Mouse (Mus musculus): Measurements from ENCODE around the gene Usf3. TPM values are rescaled to one million over a fixed set of nuclear protein-coding genes. Genes with fewer than 3 reads are reported as not detected.

The Usf3 gene
- total and polyA plus RNA-seq, 2 experiments: 6.9 to 9.4 TPM

GRCm38 (mm10) chr16:44187172-44187571 is 14.1 kb downstream of the Usf3 start:
- Histone ChIP-seq H3K4me1 (ENCODE audit: control insufficient read depth, insufficient read depth, low read length) (no peaks in the 10 kb centered on the region), H3K36me3 (ENCODE audit: control insufficient read depth, insufficient read depth, low read length) (no peaks in the 10 kb centered on the region), H3K9ac (ENCODE audit: low read depth, low read length) (no peak overlapping the region), H3K4me3 (ENCODE audit: insufficient read depth, low read depth, low read length) (no peak overlapping the region), H3K27ac (replicated peaks; ENCODE audit: insufficient read depth, low read depth, low read length) (no peak overlapping the region), H3K27me3 (ENCODE audit: control insufficient read depth, insufficient read depth, low read length) (no peaks in the 10 kb centered on the region), H3K79me2 (ENCODE audit: control insufficient read depth, insufficient read depth, low read length) (peaks cover 13% of the 10 kb centered on the region; the same call in 1 of the 2 replicates)
- no peak for TF ChIP-seq CTCF (IDR thresholded peaks at IDR 0.05; ENCODE audit: low read depth, low read length)
- TF ChIP-seq POLR2A (IDR thresholded peaks at IDR 0.05; ENCODE audit: extremely low read depth, insufficient read depth, low read length): no peak
- 92% methylated on average over 4 of the region's 4 CpGs for WGBS
- DNase-seq (ENCODE audit: extremely low read depth, low read depth, low spot score): no peak

- H3K4me1 ChIP-seq (ENCODE audit: control insufficient read depth, insufficient read depth, low read length): no peaks in the 10 kb centered on the region; the same call in none of the 2 replicates
- TF ChIP-seq POLR2A (IDR thresholded peaks at IDR 0.05; ENCODE audit: extremely low read depth, insufficient read depth, low read length) (no peak), CTCF (IDR thresholded peaks at IDR 0.05; ENCODE audit: low read depth, low read length) (0 out of 2 replicates have a peak, but pooled peaks have one; percentile 9)
- H3K27me3 ChIP-seq (ENCODE audit: control insufficient read depth, insufficient read depth, low read length): no peaks in the 10 kb centered on the region
- no peak overlapping the region for H3K9ac ChIP-seq (ENCODE audit: low read depth, low read length)
- H3K79me2 ChIP-seq (ENCODE audit: control insufficient read depth, insufficient read depth, low read length): peaks cover 12% of the 10 kb centered on the region; the same call in 1 of the 2 replicates
- no peak overlapping the region for H3K4me3 ChIP-seq (ENCODE audit: insufficient read depth, low read depth, low read length)
- no peaks in the 10 kb centered on the region for H3K36me3 ChIP-seq (ENCODE audit: control insufficient read depth, insufficient read depth, low read length)
- no peak for DNase-seq (ENCODE audit: extremely low read depth, low read depth, low spot score)
- 84% methylated on average over 3 of the region's 3 CpGs for WGBS
- H3K27ac ChIP-seq (replicated peaks; ENCODE audit: insufficient read depth, low read depth, low read length): no peak overlapping the region
Observed at GRCm38 (mm10) chr16:44188766-44189165, 15.7 kb downstream of the Usf3 start.

GRCm38 (mm10) chr16:44190032-44190431 is 17.0 kb downstream of the Usf3 start:
- TF ChIP-seq CTCF (IDR thresholded peaks at IDR 0.05; ENCODE audit: low read depth, low read length) (no peak), POLR2A (IDR thresholded peaks at IDR 0.05; ENCODE audit: extremely low read depth, insufficient read depth, low read length) (no peak)
- Histone ChIP-seq H3K79me2 (ENCODE audit: control insufficient read depth, insufficient read depth, low read length) (peaks cover 13% of the 10 kb centered on the region), H3K36me3 (ENCODE audit: control insufficient read depth, insufficient read depth, low read length) (no peaks in the 10 kb centered on the region), H3K27ac (replicated peaks; ENCODE audit: insufficient read depth, low read depth, low read length) (no peak overlapping the region), H3K9ac (ENCODE audit: low read depth, low read length) (no peak overlapping the region), H3K27me3 (ENCODE audit: control insufficient read depth, insufficient read depth, low read length) (no peaks in the 10 kb centered on the region), H3K4me1 (ENCODE audit: control insufficient read depth, insufficient read depth, low read length) (no peaks in the 10 kb centered on the region; the same call in none of the 2 replicates), H3K4me3 (ENCODE audit: insufficient read depth, low read depth, low read length) (no peak overlapping the region)
- no peak for DNase-seq (ENCODE audit: extremely low read depth, low read depth, low spot score)
- 72% methylated on average over 6 of the region's 6 CpGs for WGBS

DNA sequence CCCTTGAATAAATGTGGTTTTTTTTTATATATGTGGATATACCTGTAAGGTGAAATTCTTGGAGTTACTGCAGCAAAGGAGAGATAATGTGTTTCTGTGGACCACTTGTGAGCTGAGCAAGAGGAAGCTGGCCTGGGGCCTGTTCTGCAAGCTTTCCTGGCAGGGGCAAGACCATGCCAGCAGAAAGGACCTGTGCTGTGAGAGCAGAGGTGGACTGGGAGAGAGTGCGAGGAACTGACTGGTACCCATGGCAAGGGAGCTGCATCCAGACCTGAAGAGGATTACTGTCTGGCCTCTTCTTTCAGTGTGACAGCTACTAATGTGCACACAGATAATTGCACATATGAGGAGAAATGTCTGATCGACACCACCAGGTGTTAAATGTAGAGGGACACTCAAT is 17.9 kb downstream of the Usf3 start:
- Histone ChIP-seq H3K79me2 (ENCODE audit: control insufficient read depth, insufficient read depth, low read length) (peaks cover 13% of the 10 kb centered on the region), H3K4me1 (ENCODE audit: control insufficient read depth, insufficient read depth, low read length) (no peaks in the 10 kb centered on the region; the same call in none of the 2 replicates), H3K36me3 (ENCODE audit: control insufficient read depth, insufficient read depth, low read length) (no peaks in the 10 kb centered on the region), H3K4me3 (ENCODE audit: insufficient read depth, low read depth, low read length) (no peak overlapping the region), H3K27me3 (ENCODE audit: control insufficient read depth, insufficient read depth, low read length) (no peaks in the 10 kb centered on the region), H3K27ac (replicated peaks; ENCODE audit: insufficient read depth, low read depth, low read length) (no peak overlapping the region), H3K9ac (ENCODE audit: low read depth, low read length) (no peak overlapping the region)
- WGBS: 95% methylated on average over 2 of the region's 2 CpGs
- TF ChIP-seq CTCF (IDR thresholded peaks at IDR 0.05; ENCODE audit: low read depth, low read length): no peak
- DNase-seq (ENCODE audit: extremely low read depth, low read depth, low spot score): no peak

- H3K9ac ChIP-seq (ENCODE audit: low read depth, low read length): no peak overlapping the region
Observed at GRCm38 (mm10) chr16:44199066-44199703, 26.1 kb downstream of the Usf3 start.

GRCm38 (mm10) chr16:44200146-44200545 is 27.1 kb downstream of the Usf3 start:
- H3K4me3 ChIP-seq (ENCODE audit: insufficient read depth, low read depth, low read length): no peak overlapping the region
- TF ChIP-seq CTCF (IDR thresholded peaks at IDR 0.05; ENCODE audit: low read depth, low read length) (no peak), POLR2A (IDR thresholded peaks at IDR 0.05; ENCODE audit: extremely low read depth, insufficient read depth, low read length) (no peak)
- no peak overlapping the region for H3K9ac ChIP-seq (ENCODE audit: low read depth, low read length)
- no peaks in the 10 kb centered on the region; the same call in 1 of the 2 replicates for H3K79me2 ChIP-seq (ENCODE audit: control insufficient read depth, insufficient read depth, low read length)
- H3K27ac ChIP-seq (replicated peaks; ENCODE audit: insufficient read depth, low read depth, low read length): no peak overlapping the region
- no peaks in the 10 kb centered on the region for H3K4me1 ChIP-seq (ENCODE audit: control insufficient read depth, insufficient read depth, low read length)
- WGBS: 90% methylated on average over 4 of the region's 4 CpGs
- peaks cover 12% of the 10 kb centered on the region; the same call in 1 of the 2 replicates for H3K36me3 ChIP-seq (ENCODE audit: control insufficient read depth, insufficient read depth, low read length)
- H3K27me3 ChIP-seq (ENCODE audit: control insufficient read depth, insufficient read depth, low read length): no peaks in the 10 kb centered on the region
- no peak for DNase-seq (ENCODE audit: extremely low read depth, low read depth, low spot score)

More at GRCm38 (mm10) chr16:44199066-44199703, 26.1 kb downstream of the Usf3 start:
- no peak for DNase-seq (ENCODE audit: extremely low read depth, low read depth, low spot score)
- TF ChIP-seq CTCF (IDR thresholded peaks at IDR 0.05; ENCODE audit: low read depth, low read length): no peak
- TF ChIP-seq POLR2A (IDR thresholded peaks at IDR 0.05; ENCODE audit: extremely low read depth, insufficient read depth, low read length): no peak
- H3K4me3 ChIP-seq (ENCODE audit: insufficient read depth, low read depth, low read length): no peak overlapping the region
- 83% methylated on average over 14 of the region's 14 CpGs for WGBS
- H3K36me3 ChIP-seq (ENCODE audit: control insufficient read depth, insufficient read depth, low read length): peaks cover 8% of the 10 kb centered on the region; the same call in 1 of the 2 replicates
- peaks cover 4% of the 10 kb centered on the region for H3K79me2 ChIP-seq (ENCODE audit: control insufficient read depth, insufficient read depth, low read length)
- H3K27ac ChIP-seq (replicated peaks; ENCODE audit: insufficient read depth, low read depth, low read length): no peak overlapping the region
- H3K4me1 ChIP-seq (ENCODE audit: control insufficient read depth, insufficient read depth, low read length): no peaks in the 10 kb centered on the region
- H3K27me3 ChIP-seq (ENCODE audit: control insufficient read depth, insufficient read depth, low read length): no peaks in the 10 kb centered on the region

Data from liver, adult 2 months (tissue).